Mouse (Mus musculus): Measurements from ENCODE around the gene Slc22a23.

Slc22a23 gene

GRCm38 (mm10) chr13:34133326-34134071, 211.5 kb downstream of the Slc22a23 start:
- peak; percentile 48 for DNase-seq (ENCODE audit: low read depth, low spot score)

- DNase-seq (ENCODE audit: low read depth, low spot score): no peak
Measured at GRCm38 (mm10) chr13:34132875-34133274, 212.1 kb downstream of the Slc22a23 start.

- peak; percentile 32 for DNase-seq (ENCODE audit: low read depth, low spot score)
Measured at GRCm38 (mm10) chr13:34132299-34132698, 212.7 kb downstream of the Slc22a23 start.

- DNase-seq (ENCODE audit: low read depth, low spot score): peak; percentile 91
Measured at GRCm38 (mm10) chr13:34131708-34132060, 213.3 kb downstream of the Slc22a23 start.

GRCm38 (mm10) chr13:34131011-34131707, 213.8 kb downstream of the Slc22a23 start:
- DNase-seq (ENCODE audit: low read depth, low spot score): peak; percentile 98

- DNase-seq (ENCODE audit: low read depth, low spot score): peak; percentile 99
Measured at GRCm38 (mm10) chr13:34130226-34130731, 214.7 kb downstream of the Slc22a23 start, which contains the start of gene Tubb2b. TSS of gene Tubb2b (minus strand) at chr13:34130466.

- peak; percentile 97 for DNase-seq (ENCODE audit: low read depth, low spot score)
Measured at GRCm38 (mm10) chr13:34129485-34130225, 215.3 kb downstream of the Slc22a23 start.

Data from R1 (cell line).